Mouse (Mus musculus) stomach, postnatal 0 days (tissue): ENCODE data around the gene Egln3.

Experiments
- CTCF ChIP-seq: IDR thresholded peaks from 2 replicates; pipeline ENCODE4 v1.5.1; 2016; ENCODE audit warnings: antibody characterized with exemption, low read depth, mild to moderate bottlenecking, moderate library complexity
- EP300 ChIP-seq: optimal IDR thresholded peaks from 2 replicates; pipeline ENCODE3; 2016; ENCODE audit warnings: antibody characterized with exemption

DNA sequence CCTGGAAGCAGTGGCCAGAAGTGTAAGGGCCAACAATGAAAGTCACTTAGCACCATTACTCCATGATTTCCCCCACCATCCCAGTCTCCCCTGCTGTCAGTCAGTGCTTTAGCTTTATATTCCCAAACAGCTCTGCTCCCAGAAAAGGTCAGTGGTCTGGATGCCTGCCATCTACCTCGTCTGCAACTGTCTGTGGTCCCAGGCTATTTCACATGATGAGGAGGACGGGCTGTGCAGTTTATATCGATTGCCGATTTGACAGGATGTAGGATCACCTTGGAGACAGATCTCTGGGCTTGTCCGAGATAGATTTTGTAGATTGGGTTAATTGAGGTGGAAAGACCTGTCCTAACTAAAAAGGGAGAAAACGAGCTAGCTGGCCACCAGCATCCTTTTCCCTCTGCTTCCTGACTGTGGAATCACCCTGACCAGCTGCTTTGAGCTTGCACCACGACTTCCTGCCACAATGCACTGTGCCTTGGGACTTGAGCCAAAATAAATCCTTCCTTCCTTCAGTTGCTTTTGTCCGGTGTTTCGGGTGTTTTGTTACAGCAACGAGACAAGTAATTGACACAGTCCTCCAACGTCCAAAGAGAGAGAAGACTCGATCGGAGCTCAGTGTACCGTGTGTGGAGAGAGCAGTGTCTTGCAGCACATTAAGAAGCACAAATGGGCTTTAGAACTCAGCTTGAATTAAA is 16.6 kb downstream of the Egln3 start:
- TF ChIP-seq EP300 (no peak), CTCF (no peak)
